Mouse (Mus musculus) heart, postnatal 36 days (tissue): ENCODE measurements around the gene Gabarapl2. TPM values are rescaled to one million over a fixed set of nuclear protein-coding genes. Genes with fewer than 3 reads are reported as not detected.
A peak's percentile ranks its signal among the peaks of the same experiment; 100 is the strongest.
"Not testable (repeated sequence)": the region's sequence is repeated elsewhere in the genome, so short reads cannot be mapped to it uniquely, and the experiment has no call there.

Experiments
- DNase-seq, 2 experiments: peaks; one replicate each; pipeline ENCODE4 v3.0.0; 2021 to 2022
- intact Hi-C: fragments of 180-260 bp; cut with DNase I; formaldehyde crosslinking; loops from one replicate; pipeline ENCODE4 v1.15.1; 2025
- total RNA-seq, 2 experiments: library from RNA; stranded (reverse); gene quantifications; 2 replicates each; pipeline ENCODE4 v1.2.3; 2021

The Gabarapl2 gene
- total RNA-seq, 2 experiments from 2014 or later = 128 to 138 TPM

DNA sequence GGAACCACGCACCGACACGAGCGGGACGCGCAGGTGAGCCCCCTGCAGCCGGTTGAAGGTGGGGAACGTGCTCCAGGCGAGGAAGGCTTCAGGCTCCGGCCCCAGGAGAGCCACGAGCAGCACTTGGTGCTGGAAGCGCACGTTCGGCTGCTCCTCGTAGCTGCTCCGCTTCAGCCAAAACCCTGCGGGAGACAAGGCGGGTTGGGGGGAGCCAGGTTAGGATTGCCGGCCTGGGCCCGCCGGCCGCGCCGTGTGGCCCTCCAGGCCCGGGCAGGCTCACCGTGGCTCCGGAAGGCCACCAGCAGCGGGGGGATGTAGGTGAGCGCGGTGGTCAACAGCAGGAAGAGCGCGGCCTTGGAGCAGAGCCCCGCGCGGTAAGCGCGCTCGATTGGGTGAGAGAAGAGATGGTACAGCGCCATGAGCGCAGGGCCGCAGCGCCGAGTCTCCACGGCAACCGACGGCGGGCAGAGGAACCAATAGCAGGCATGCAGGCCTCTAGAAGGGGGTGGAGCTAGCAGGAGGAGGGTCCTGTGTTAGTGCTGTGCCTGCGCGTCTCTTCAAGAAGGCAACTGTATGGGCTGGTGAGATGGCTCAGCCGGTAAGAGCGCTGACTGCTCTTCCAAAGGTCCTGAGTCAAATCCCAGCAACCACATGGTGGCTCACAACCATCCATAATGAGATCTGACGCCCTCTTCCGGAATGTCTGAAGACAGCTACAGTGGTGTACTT lies 7.0 kb upstream of the Gabarapl2 start, which contains the start of gene Tmem231:
Tmem231 (minus strand) TSS at position 534 of the 729 bp plus-strand sequence.
- intact Hi-C loops = loop anchor here (2.0 kb wide), 1 partner anchor 57 kb away; the partner anchor contains the start of gene Tmem170

DNA sequence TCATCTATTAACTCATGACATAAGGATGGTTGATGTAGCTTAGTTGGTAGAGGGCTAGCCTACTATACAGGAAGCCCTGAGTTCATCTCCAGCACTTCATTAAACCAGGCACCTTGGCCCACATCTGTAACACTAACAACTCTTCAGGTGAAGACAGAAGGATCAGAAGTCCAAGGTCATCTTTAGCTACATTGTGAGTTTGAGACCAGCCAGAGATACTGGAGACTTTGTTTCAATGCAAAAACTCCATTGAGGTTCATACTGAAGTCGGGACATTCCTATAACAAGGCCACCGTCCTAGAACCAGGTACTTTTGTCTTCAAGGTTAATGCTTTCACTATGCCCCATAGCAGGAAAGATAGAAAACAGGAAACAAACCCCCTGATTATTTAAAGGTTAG lies 6.3 kb upstream of the Gabarapl2 start:
- intact Hi-C loops = no loop called here
- DNase-seq = no peak

More for the DNA sequence above, 7.0 kb upstream of the Gabarapl2 start, which contains the start of gene Tmem231:
- DNase-seq = peak; percentile 82 to 84

DNA sequence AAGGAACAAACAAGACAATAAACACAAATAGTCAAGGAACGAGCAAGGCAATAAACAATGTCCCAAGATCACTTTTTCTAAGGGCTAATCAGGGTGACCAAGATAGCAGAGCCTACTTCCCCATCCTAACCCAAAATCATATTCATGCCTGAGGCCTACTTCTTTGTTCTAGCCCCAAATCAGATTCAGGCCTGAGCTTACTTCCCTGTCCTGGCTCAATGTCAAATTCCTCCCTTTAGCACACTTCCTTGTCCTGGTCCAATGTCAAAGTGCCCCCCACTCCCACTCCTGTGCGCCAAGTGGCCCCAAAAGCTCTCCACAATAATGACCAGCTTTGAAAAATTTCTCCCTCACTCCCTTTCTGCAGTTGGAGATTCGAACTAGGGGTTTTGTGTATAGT lies 3.3 kb upstream of the Gabarapl2 start:
- DNase-seq = no peak
- intact Hi-C loops = no loop called here

GRCm38 (mm10) chr8:111938076-111938985 lies 2.2 kb upstream of the Gabarapl2 start:
- intact Hi-C loops, DNase-seq: not testable (repeated sequence)

DNA sequence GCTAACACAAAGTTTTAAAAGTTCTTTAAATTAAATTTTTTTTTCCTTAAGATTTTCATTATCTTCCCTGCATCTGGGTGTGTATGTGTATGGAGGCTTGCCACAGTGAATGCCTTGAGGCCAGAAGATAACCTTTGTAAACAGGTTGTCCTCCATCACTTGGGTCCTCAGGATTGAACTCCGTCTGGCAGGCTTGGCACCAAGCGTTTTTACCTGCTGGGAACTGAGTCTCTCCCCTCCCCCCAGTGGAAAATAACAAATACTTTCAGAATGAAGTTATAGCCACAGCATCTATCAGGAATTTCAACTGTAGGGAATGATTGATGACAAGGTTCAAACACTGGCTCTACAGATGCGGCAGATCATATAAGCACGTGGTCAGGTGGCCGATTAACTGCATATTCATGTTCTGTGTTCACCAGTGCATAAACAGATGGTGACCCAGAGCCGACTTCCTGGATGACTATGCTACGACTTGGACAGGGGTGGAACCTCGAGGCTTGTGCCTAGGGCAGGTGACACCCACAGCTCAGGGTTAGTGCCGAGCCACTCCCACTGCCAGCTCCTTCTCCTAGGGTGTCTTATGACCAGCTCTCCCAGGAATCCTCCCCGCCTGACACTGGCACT lies 874 bp upstream of the Gabarapl2 start:
- intact Hi-C loops = loop anchor here (2.0 kb wide), 1 partner anchor 51 kb away; no protein-coding TSS in a partner anchor
- peak; percentile 12 to 27 for DNase-seq

- DNase-seq = peak in 1 of 2 experiments; percentile 47
- intact Hi-C loops = loop anchor here (2.0 kb wide), 1 partner anchor 50 kb away; no protein-coding TSS in a partner anchor
These were observed 575 bp downstream of the Gabarapl2 start for GRCm38 (mm10) chr8:111941101-111941454.

DNA sequence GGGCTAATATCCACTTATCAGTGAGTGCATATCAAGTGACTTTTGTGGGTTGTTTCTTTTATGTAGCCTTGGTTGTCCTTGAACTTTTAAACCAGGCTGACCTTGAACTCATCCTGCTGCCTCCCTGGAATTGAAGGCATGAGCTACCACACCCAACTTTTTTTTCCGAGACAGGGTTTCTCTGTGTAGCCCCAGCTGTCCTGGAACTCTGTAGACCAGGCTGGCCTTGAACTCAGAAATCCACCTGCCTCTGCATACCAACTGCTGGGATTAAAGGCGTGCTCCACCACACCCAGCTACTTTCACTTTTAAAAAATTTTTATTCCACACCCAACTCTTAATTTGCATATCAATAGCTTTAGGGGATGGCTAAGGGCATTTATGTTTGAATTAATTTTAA lies 3.0 kb downstream of the Gabarapl2 start:
- intact Hi-C loops = no loop called here

DNA sequence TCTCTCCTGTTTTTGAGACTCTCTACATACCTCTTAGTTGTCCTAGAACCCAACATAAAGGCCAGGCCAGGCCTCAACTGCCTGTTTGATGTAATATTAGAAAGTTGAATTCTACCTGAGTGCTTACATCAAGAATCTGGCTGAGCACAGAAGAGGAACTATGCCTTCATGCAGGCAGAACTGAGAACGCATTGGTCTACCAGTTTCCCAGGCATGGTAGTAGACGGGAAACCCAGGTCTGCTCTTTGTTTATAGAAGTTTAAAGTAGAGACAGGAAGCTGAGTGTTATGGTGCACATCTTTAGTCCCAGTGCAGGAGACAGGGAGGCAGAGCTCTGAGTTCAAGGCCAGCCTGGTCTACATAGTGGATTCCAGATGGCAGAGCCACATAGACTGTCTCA lies 6.6 kb downstream of the Gabarapl2 start:
- intact Hi-C loops = no loop called here
- DNase-seq = no peak

More for the DNA sequence above, 3.0 kb downstream of the Gabarapl2 start:
- no peak for DNase-seq

DNA sequence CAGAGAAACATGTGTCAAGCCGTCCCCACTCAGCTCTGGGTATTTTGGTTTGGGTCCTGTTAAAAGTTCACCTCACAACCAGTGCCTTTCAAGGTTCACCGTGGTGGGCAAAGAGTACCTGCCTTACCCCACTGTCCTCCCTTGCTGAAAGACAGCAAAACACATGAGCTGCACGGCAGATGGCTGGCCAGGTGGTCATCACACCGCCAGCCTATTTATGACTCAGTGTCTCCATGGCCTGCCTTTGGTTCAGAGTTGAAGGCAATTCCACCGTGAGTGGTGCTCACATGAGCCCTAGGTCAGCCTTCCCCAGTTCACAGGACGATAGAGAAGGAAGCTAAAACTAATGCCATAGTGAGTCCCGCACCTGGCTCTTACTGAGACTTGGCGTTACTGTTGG lies 7.5 kb downstream of the Gabarapl2 start:
- DNase-seq = no peak
- intact Hi-C loops = no loop called here

DNA sequence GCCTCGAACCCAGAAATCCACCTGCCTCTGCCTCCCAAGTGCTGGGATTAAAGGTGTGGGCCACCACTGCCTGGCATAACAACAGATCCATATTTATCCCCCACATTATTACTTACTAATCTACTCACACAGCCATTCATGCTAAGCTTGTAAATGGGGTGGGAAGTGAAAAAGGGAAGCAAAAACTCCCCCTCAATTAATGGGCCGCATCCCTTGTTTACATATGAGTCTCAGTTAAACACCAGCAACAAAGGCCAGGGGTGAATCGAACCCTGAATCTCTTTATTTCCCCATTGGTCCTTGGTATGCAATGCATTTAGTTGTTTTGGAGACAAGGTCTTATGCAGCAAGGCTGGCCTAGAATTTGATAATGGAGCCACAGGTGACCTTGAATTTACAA lies 10.3 kb downstream of the Gabarapl2 start:
- no peak for DNase-seq
- intact Hi-C loops = no loop called here

DNA sequence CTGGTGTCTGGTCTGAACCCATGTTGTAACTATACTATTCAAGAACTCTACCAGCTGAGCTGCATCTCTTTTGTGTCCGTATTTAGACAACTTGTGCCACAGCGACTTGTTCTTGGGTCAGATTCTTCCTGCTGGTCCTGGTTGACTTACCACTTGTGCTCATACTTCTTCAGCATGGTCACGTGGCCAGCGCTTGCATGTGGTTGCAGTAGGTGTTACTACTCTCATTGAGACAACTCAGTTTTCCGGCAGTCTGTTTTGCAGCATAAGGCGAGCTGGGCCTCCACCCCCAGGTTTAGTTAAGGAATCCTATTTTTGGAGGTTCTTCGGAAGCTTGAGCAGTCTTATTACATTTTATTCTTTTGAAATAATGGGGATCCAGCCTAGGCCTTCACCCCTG lies 10.8 kb downstream of the Gabarapl2 start:
- DNase-seq = no peak
- intact Hi-C loops = no loop called here

GRCm38 (mm10) chr8:111951936-111952335 lies 11.4 kb downstream of the Gabarapl2 start:
- intact Hi-C loops = no loop called here
- no peak for DNase-seq

DNA sequence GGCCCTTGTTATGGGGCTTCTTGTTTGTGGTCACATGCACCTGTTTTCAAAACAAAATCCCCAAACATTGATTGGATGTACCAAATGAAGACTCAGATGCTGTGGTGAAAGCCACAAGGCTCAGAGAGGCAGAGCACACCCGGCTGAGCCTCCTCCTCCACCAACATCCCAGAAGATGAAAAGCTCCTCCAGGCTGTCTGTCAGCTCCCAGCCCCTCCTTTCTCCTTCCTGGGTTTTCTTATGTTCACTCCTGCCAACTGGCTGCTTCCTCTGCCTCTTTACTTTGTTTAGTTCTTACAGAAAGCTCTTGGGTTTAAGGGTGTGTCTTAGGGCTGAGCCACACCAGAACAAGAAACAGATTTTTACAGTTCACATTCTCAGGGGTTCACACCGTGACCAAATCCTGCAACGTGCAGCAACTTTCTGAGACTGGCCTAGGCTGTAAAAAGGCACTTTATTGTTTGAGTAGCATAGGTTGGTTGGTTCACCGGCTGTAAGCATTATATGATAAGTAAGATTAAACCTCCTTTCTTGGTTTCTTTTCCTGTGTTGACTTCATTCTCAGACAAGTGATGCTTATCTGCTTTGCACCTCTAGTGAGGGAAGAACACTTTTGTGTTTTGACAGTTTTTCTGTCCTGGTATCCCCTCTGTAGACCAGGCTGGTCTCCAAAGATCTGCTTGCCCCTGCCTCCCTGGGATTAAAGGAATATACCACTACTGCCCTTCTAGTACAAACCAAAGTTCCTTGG lies 14.5 kb downstream of the Gabarapl2 start:
- no peak for DNase-seq

DNA sequence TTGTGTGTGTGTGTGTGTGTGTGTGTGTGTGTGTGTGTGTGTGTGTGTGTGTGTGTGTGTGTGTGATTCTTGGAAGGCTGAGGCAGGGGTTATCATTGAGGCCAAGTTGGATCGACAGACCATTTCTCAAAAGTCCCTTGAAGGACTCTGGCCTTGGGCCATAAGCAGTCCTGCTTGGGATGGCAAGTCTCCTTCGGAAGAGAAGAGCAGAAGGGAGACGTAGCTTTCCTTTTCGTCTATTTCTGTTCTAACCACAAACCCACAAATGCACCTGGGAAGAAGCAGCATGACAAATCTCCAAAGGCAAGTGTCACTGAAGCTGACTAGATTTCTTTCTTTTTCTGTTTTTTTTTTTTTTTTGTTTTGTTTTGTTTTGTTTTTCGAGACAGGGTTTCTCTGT lies 15.4 kb downstream of the Gabarapl2 start:
- intact Hi-C loops = no loop called here
- no peak for DNase-seq

More for the DNA sequence above, 14.5 kb downstream of the Gabarapl2 start:
- intact Hi-C loops = no loop called here

GRCm38 (mm10) chr8:111957231-111957630 lies 16.7 kb downstream of the Gabarapl2 start:
- intact Hi-C loops = no loop called here
- DNase-seq = no peak

- no peak for DNase-seq
- intact Hi-C loops = no loop called here
These were observed 20.3 kb downstream of the Gabarapl2 start for GRCm38 (mm10) chr8:111960591-111961321.

GRCm38 (mm10) chr8:111961330-111961729 lies 20.8 kb downstream of the Gabarapl2 start:
- DNase-seq = no peak
- intact Hi-C loops = no loop called here

- intact Hi-C loops = no loop called here
- no peak for DNase-seq
These were observed 22.1 kb downstream of the Gabarapl2 start for GRCm38 (mm10) chr8:111962589-111962988.

DNA sequence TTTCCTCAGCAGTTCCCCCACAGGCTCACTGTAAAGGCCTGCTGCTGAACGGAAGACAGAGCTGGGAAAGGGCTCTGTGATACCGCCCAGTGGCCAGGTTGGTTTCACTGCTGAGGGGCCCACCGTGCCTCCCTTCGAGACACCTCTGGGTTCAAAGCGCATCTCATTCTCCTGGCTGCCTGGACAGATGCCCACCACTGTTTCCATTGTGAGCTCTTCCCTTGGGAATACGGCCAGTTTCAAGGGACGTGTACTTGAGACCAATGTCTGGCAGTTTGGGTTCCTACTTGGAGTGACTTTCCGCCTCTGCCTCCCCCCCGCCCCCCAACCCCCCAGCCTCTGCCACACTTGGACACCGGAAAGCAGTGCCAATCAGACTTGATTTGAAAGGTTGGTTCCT lies 22.6 kb downstream of the Gabarapl2 start:
- intact Hi-C loops = no loop called here

More for the DNA sequence above, 22.6 kb downstream of the Gabarapl2 start:
- no peak for DNase-seq
